Mouse (Mus musculus) retina, postnatal 1 day (tissue): ENCODE results near the gene Hist1h2ad.
"Not testable (repeated sequence)": the region's sequence is repeated elsewhere in the genome, so short reads cannot be mapped to it uniquely, and the experiment has no call there.

Experiments
- DNase-seq: peaks from one replicate; pipeline ENCODE4 v3.0.0-alpha.2; 2012

Gene Hist1h2ad

GRCm38 (mm10) chr13:23586099-23586939 is 12.1 kb downstream of the Hist1h2ad start:
- DNase-seq = peak; percentile 62

DNA sequence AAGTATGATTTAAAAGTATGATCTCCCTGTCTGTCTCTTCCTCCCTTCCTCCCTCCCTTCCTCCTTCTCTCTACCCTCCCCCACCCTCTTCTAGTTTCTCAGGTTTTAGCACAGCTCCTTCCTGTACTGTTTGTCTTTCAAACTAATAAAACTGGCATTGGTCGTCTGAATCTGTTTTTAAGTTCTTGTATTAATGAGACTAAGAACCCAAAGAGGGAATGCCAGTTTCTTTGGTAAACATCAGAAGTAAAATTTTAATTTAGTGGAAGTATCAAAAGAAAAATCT is 12.7 kb downstream of the Hist1h2ad start:
- no peak for DNase-seq

DNA sequence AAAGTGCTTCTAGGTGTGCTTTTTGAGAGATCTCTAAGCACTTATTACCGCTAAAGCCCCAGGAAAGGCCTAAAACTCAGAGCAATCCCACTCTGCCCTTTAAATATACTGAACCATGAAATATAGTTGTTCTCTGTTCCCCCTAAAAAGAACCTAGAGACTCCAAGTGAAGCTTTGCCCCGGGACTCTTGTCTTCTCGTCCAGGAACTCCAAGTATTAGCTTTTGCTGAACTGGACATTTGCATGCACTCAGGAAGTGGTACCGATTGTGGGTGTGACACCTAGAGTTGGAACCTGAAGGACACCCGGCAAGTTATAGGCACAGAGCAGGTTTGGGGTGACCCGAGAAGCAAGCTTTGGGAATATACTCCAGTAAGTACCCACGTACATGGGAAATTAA is 17.0 kb downstream of the Hist1h2ad start:
- no peak for DNase-seq

GRCm38 (mm10) chr13:23591886-23592285 is 17.7 kb downstream of the Hist1h2ad start:
- not testable (repeated sequence) for DNase-seq

DNA sequence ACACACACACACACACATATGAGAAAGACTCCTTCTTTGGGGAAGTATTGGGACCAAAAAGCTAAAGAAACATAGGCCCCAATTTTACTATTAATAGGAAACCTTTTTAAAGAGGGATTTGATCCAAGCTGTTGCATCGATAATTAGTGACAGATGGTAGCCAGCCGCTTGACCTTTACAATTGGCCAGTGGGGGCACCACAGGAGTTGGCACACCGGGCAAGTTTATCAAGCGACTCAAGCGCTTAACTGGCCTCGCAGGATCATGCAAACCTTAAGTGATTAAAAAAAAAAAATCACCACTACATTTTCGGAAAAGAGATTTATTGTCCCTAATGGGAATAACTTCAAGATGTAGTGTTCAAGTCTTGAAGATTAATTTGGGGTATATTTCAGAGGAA is 18.4 kb downstream of the Hist1h2ad start:
- DNase-seq = peak; percentile 27

- no peak for DNase-seq
These were observed 19.0 kb downstream of the Hist1h2ad start for GRCm38 (mm10) chr13:23593051-23593770.

DNA sequence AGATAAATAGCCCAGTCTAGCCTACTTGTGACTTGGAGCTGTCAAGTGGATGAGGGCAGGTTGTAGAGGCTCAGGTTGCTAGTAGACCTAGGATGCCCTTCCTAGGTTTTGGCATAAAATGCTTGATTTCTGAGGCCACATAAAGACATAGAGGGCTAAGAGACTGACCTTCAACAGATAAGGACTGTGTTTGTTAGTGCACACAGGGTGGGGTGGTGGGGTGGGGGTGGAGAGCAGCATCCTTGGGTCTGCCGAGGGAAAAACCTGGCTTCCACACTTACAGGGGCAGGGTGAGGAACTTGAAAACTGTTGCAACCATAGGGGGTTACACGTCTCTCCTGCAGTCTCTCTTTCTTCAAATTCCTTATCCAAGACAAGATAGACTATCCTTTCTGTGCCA is 21.0 kb downstream of the Hist1h2ad start:
- DNase-seq = no peak

GRCm38 (mm10) chr13:23595622-23596372 is 21.6 kb downstream of the Hist1h2ad start:
- no peak for DNase-seq

DNA sequence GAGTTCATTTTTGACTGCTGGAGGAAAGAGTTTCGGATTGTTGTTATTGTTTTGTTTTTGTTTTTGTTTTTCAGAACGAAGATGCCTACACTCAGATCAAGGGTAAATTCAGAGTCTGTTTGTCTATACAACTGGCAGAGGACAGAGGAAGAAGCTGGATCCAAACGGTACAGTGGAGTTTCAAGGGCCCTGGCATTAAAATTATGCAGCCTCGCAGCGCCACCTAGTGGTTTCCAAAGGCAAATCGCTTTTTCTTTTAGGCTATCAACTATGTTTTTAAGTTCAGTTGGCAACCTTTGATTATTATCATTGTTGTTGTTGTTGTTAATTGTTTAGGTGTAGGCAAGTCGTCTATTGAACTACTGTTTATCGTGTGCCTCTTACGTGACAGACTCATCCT is 23.8 kb downstream of the Hist1h2ad start:
- peak; percentile 83 for DNase-seq

DNA sequence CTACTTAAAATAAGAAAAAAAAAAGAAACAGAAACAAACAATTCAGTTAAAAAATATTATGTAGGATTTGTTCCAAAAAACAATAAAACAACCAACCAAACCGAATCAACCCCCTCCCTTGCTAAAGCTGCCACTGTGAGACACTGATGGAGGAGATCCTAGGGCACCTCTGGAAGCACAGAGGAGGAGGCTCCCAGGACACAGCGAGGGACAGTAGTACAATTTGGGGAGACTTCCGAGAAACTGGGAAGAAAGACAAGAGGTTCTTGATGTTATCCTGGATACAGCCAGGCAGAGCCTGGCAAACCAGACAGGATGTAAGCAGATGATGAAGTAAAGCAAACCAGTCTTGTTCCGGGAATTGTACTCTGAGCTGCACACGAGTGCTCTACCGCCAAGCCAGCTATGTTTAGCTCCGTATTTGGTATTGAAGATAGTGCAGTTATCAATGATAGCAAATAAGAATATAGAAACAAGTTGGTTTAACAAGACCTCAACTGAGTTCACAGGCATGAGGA is 29.1 kb downstream of the Hist1h2ad start:
- DNase-seq = no peak

DNA sequence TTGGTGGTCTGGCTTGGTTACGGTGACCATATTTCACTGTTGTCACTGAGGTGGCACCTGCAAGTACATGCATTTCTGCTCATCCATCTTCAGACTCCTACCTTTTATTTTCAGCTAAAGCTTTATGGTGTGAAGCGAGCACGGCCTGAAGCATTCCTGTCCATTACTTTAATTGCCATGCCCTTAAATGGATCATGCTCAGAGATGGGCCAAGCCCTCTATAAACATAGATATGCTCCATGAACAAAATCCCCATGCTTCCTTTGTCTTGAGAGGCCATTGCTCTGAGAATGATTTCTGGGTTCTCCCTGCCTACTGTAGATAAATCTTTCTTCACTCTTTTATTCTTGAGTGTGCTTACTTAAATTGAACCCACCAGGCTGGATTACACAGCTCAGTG is 30.3 kb downstream of the Hist1h2ad start:
- no peak for DNase-seq

- no peak for DNase-seq
These were observed 30.9 kb downstream of the Hist1h2ad start for GRCm38 (mm10) chr13:23605052-23605451.

GRCm38 (mm10) chr13:23609209-23609608 is 35.0 kb downstream of the Hist1h2ad start:
- no peak for DNase-seq

DNA sequence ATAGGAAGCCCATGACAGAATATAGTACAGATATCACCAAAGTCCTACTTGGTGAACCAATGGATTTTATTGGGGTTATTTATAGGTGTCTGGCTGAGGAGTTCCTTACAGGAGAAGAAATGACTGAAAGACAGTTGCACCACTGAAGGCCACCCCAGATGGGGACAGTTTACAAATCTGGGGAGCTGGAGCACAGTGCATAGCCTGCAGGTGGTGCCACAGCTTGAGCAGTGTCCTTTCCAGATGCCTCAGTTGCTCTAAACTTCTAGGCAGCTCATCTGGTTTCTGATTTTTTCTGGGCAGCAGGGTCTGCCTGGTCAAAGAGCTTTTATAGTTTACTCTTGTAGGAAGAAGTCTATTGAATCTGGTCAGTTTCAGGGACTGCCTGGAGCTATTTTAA is 35.7 kb downstream of the Hist1h2ad start:
- no peak for DNase-seq

DNA sequence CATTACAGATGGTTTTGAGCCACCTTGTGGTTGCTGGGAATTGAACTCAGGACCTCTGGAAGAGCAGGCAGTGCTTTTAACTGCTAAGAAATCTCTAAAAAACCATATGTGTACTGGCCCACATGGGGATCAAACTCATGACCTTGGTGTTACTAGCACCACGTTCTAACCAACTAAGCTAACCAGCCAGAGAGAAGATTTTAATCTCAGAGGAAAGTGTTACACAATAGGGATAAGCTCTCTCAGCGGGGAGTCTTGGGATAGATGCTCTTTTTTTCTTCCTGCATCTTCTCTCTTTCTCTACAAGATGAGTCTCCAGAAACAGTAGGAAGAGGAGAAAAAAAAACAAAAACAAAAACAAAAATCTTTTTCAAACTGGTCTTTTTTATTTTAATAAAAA is 36.2 kb downstream of the Hist1h2ad start:
- DNase-seq = peak; percentile 24

- DNase-seq = no peak
These were observed 37.5 kb downstream of the Hist1h2ad start for GRCm38 (mm10) chr13:23611638-23612037.

- peak; percentile 1 for DNase-seq
These were observed 46.0 kb downstream of the Hist1h2ad start for GRCm38 (mm10) chr13:23620056-23620732.

GRCm38 (mm10) chr13:23620733-23621531 is 46.8 kb downstream of the Hist1h2ad start, which contains the start of gene Hist1h2be:
Gene Hist1h2be (minus strand): TSS chr13:23621124.
- peak; percentile 94 for DNase-seq

DNA sequence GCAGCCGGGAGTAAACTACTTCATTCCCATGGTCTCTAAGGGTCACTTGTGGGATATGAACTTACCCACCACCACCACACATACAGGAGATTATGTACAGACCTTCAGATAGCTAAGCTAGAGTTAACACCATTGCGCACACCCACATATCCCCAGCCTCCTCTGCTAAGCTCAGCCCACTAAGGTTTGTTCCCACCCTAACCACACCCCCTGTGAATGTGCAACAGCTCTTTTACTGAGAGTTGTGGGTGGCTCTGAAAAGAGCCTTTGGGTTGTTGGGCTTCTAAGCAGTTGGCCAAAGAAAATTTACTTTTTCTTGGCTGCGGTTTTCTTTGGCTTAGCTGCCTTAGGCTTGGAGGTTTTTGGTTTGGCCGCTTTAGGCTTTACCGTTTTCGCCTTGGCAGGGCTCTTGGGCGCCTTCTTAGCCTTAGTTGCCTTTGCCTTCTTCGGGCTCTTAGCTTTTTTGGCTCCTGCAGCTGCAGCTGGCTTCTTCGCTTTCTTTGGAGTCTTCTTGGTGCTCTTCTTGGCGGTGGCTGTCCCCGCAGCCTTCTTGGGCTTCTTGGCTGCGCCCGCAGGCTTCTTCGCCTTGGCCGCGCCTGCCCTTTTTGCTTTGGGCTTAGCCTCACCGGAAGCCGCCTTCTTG is 47.5 kb downstream of the Hist1h2ad start:
- DNase-seq = peak; percentile 84

DNA sequence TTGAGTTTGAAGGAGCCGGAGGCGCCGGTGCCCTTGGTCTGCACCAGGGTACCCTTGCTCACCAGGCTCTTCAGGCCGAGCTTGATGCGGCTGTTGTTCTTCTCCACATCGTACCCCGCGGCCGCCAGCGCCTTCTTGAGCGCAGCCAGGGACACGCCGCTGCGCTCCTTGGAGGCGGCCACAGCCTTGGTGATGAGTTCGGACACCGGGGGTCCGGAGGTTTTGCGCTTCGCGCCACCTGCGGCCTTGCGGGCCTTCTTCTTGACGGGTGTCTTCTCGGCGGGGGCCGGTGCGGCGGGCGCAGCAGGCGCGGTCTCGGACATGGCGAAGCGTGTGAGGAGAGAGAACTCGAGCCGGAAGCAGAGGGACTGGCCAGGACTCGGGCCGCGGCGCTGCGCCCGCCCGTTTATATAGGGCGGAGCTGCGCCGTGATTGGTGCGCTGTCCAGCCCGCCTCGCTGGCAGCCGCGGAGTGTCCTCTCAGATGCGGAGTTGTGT is 48.0 kb downstream of the Hist1h2ad start, which contains the start of gene Hist1h1e:
Hist1h1e (minus strand) TSS at position 384 of the 497 bp plus-strand sequence.
- peak; percentile 95 for DNase-seq

DNA sequence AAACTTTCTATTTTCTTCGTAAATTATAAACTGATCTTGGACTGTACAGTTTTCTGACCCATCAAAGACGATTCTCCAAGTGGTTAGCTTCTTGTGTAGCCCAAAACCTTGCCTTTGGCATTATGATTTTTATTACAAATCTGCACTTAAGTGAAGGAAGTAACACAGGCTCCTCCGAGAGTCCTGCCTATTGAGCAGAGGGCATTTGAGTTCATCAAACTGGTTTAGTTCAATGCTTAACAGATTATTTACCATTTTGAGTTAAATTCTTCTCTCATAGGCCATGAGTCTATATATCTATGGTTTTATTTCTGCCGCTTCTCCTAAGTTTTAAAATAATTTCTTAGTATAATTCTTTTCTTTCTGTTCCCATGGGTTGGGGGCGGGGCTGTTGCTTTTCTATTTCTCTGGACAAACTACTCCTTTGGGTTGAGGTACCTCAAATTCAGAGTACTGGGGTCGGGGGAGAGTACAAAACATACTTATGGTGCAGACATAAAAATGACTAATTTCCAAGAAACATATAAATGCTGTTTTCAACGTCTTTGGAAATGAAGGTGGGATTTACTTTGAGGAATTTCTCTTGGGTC is 48.8 kb downstream of the Hist1h2ad start:
- DNase-seq = no peak
